Mouse (Mus musculus) left cerebral cortex, postnatal 14 days (tissue): ENCODE measurements around the gene Tff2. TPM values are rescaled to one million over a fixed set of nuclear protein-coding genes. Genes with fewer than 3 reads are reported as not detected.

Source experiments
- DNase-seq, 2 experiments: peaks; one replicate each; pipeline ENCODE4 v3.0.0; 2021 to 2022; ENCODE audit warnings: low spot score in 2 of 2, mixed read lengths in 1 of 2
- intact Hi-C: fragments of 180-260 bp; cut with DNase I; formaldehyde crosslinking; loops from one replicate; pipeline ENCODE4 v1.15.1; 2025
- total RNA-seq, 2 experiments: library from RNA; stranded (reverse); gene quantifications; 2 replicates each; pipeline ENCODE4 v1.2.3; 2021

Tff2 gene
- total RNA-seq, 2 experiments from 2014 or later, result not detected

- no peak for DNase-seq
- intact Hi-C loops, result no loop called here
Measured at GRCm38 (mm10) chr17:31096893-31097292, 47.2 kb downstream of the Tff2 start.

DNA sequence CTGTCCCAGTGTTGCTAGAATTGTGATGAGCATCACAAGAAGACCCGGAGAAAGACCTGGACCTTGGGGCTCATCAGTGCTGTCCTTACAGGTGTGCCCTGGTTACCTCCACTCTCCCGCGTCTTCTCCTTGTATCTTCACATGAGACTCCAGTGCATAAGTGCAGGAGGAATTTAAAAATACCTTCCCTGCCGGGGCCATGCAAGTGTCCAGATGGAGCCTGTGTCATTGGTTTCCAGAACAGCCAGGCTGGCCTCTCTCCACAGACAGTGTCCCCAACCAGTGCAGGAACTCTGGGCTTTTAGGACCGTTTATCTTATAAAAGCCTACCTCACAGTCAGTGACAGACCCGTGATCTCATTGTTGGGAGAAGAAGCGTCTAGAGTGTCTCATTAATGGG is 48.5 kb downstream of the Tff2 start:
- no peak for DNase-seq
- intact Hi-C loops, result no loop called here

- DNase-seq, result no peak
- intact Hi-C loops, result no loop called here
Measured at GRCm38 (mm10) chr17:31094781-31095180, 49.3 kb downstream of the Tff2 start.

Other genes starting within 250 kb of the Tff2 start
- gene Glp1r, start 242.5 kb downstream of the Tff2 start, total RNA-seq, result 1 to 10 TPM in 1 of 2 experiments, under 1 TPM in 1; 0.72 to 1.4 TPM
- gene Umodl1, start 189.6 kb downstream of the Tff2 start, total RNA-seq, result under 1 TPM; 0.15 to 0.23 TPM
- gene Abcg1, start 86.6 kb downstream of the Tff2 start, total RNA-seq, result 10 to 100 TPM; 41.6 to 52.7 TPM
- not detected for gene Tff3, start 14.6 kb downstream of the Tff2 start, total RNA-seq
- gene Tff1, start 21.0 kb upstream of the Tff2 start, total RNA-seq, result not detected
- under 1 TPM in 1 of 2 experiments, not detected in 1; 0.13 TPM for gene Tmprss3, start 54.7 kb upstream of the Tff2 start, total RNA-seq
- not detected for gene Ubash3a, start 63.6 kb upstream of the Tff2 start, total RNA-seq
- 10 to 100 TPM; 13.6 to 17.6 TPM for gene Rsph1, start 133.1 kb upstream of the Tff2 start, total RNA-seq
- gene Slc37a1, start 142.5 kb upstream of the Tff2 start, total RNA-seq, result 1 to 10 TPM; 4.7 to 6.6 TPM
- 10 to 100 TPM; 24.4 to 27.2 TPM for gene Pde9a, start 241.9 kb upstream of the Tff2 start, total RNA-seq